Mouse (Mus musculus) layer of hippocampus, postnatal 10 days (tissue): ENCODE measurements at regions not wholly inside any gene's neighbourhood (a gene's known extent, or its start where the extent isn't known, plus 50 kb on each side); places are given as distances from the start of the nearest gene placed in this dataset.
A peak's percentile ranks its signal among the peaks of the same experiment; 100 is the strongest.
"Not testable (repeated sequence)": the region's sequence is repeated elsewhere in the genome, so short reads cannot be mapped to it uniquely, and the experiment has no call there.

Experiments used
- DNase-seq, 2 experiments: peaks; one replicate each; pipeline ENCODE4 v3.0.0; 2021; ENCODE audit warnings: low spot score in 2 of 2

GRCm38 (mm10) chr10:91464691-91465090, 283.6 kb upstream of the Tmpo start:
- DNase-seq = no peak

- DNase-seq = no peak
Observed at GRCm38 (mm10) chr10:91447974-91448703, 267.0 kb upstream of the Tmpo start.

DNA sequence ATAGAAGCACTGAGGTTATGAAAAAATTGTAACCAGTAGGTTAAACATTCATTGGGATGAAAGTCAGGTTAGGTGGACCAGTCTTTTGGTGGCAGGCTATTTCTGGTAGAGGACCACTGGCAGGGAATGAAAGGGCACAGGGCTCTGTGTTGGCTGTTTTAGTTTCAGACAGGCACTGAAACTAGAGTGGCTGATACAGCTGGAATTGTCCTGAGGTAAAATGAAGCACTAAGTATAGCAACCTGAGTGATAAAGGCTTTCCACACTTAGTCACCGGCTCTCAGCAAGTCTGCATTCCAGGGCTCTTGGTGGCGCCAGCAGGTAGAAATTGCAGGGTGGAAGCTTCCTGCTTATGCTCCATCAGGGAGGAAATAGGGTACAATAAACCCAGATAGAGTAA, 262.2 kb upstream of the Tmpo start:
- DNase-seq = no peak

- DNase-seq = no peak
Observed at GRCm38 (mm10) chr10:91440051-91440450, 258.9 kb upstream of the Tmpo start.

- DNase-seq = no peak
Observed at GRCm38 (mm10) chr10:91437917-91438316, 256.8 kb upstream of the Tmpo start.

DNA sequence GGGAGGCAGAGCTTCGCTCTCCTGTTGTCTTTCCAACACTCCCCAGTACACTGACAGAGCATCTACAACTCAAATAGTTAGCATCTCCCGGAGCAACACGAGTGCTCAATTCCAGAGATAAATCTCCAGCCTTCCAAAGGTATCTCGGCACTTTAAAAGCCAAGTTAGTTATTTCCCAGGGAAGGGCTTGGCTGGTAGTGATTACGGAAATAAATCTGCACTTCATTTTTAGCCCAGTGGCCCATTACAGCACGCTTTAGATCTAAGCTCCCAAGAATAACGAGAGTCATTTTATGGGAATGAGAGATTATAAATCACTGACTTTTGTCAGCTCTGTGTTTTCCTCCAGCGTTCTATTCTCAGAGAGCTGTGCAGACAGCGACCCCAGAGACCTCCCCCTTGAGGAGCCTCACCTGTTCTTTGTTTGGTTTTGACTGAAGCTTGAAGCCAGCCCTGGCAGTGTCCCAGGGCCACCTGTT, 255.0 kb upstream of the Tmpo start:
- DNase-seq = no peak

DNA sequence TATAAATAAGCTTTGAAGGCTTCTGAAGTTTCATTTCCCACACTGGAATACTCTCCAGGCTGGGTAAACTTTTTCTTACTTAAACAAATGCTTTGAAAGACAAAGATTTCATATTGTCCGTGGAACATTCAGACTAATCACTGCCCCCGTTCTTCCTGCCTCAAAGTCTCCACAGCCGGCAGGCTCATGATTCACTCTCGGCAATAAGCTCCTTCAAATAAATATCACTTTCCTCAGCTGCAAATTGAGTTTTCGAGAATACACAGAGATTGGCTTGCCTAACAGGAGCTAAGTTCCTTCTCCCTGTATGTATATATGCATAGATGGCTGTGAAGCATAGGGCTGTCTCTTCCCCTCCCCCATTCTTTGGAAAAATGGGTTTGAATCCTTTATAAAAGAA, 249.2 kb upstream of the Tmpo start:
- DNase-seq = no peak

DNA sequence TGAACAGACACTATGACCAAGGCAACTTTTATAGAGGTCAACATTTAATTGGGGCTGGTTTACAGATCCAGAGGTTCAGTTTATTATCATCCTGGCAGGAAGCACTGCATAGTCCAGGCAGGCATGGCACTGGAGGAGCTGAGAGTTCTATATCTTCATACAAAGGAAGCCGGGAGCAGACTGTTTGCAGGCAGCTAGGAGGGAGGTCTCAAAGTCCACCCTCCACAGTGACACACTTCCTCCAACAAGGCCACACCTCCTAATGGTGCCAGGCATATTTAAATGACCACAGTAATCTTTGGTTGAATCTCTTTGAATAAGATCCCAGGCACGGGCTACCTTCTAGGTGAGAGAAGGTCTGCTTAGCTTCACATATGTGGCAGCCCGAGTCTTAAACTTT, 245.5 kb upstream of the Tmpo start:
- DNase-seq = no peak

DNA sequence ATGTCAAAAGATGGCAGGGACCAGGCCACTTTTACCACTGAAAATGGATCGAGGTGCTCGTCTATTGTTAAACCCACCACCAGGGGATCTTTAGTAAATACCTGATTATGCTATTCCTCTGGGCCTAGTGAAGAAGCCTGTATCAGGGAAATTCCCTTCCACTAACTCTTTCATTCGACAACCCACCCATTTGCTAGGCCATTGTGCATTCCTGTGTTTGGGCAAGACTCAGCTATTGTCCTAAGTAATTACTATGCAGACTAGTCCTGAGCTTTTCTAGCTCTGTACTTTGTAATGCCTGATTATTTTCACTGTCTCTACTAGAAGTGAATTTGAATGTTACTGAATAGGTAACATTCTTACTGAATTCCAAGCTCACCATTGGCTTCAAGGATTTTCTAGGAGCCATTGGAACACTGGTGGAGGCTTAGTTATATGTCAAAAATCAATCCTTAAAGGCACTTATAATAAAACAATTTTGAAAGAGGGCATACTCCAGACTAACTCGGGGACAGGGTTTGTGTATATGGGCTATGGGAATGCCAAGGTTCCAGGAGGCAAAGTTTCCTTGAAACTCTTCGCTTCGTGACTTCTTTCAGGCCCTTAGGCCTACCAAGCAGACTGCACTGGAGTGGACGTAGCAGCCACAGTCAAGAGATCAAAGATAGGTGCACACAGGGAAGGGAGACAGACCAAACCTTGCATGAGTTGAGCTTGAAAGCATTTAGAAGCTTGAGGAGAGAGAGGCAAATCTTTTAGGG, 244.7 kb upstream of the Tmpo start:
- not testable (repeated sequence) for DNase-seq

- no peak for DNase-seq
Observed at GRCm38 (mm10) chr10:91424786-91425185, 243.7 kb upstream of the Tmpo start.

- DNase-seq = no peak
Observed at GRCm38 (mm10) chr10:91387255-91387654, 206.1 kb upstream of the Tmpo start.

GRCm38 (mm10) chr10:91384372-91384771, 203.3 kb upstream of the Tmpo start:
- peak; percentile 44 to 49 for DNase-seq

- DNase-seq = no peak
Observed at GRCm38 (mm10) chr10:91376683-91377082, 195.6 kb upstream of the Tmpo start.

DNA sequence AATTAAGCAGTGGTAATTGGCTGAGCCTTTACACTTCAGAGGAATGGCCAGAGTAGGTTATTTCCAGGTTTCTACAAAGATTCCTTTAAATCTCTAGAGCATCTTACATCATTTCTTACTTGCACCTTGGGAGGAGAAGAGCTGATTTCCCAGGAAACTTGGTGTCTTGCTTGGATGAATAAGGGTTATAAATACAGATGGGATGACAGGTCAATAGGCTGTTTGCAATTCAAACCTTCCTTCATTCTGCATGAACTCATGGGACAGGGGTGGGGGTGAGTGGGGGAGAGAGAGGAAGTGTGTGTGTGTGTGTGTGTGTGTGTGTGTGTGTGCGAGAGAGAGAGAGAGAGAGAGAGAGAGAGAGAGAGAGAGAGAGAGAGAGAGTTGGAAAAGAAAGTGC, 186.4 kb upstream of the Tmpo start:
- no peak for DNase-seq

DNA sequence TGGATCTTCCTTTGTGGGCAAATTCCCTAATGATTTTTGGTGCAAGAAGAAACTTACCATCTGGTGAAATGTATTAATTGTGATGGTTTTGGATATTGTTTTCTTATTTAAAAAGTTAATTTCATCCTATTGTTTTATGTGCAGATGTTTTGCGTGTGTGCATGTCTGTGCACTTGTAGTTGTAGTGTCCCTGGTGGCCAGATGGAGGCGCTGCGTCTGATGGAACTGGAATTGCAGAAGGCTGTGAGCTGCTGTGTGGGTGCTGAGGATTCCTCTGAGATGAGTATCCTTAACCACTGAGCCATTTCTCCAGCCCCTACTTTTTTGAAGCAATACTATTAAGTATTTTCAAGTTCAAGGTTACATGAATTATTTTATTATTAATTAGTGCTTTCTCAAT, 181.5 kb upstream of the Tmpo start:
- DNase-seq = no peak

GRCm38 (mm10) chr10:91361621-91362020, 180.5 kb upstream of the Tmpo start:
- DNase-seq = no peak

DNA sequence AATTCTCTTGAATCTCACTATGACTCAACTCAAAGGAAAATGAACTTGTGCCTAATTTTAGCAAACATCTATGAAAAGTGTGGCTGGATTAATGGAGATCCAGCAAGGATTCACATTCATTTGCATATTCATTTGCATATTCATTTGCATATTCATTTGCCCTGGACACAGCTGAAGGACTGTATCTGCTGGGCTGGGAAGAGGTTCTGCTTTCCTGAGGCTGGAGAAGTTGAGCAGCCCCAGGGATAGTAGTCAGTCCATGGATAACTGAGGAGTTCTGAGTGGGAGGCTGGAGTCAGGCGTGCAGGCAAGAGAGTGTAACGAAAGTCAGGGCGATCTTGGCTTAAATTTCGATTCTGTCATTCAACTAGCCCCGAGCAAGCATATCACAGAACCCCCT, 164.3 kb upstream of the Tmpo start:
- DNase-seq = no peak

- DNase-seq = no peak
Observed at GRCm38 (mm10) chr10:91342083-91342482, 161.0 kb upstream of the Tmpo start.

- DNase-seq = peak; percentile 25 to 26
Observed at GRCm38 (mm10) chr10:91339361-91339760, 158.2 kb upstream of the Tmpo start.

GRCm38 (mm10) chr10:91326661-91327312, 145.7 kb upstream of the Tmpo start:
- DNase-seq = no peak

- no peak for DNase-seq
Observed at GRCm38 (mm10) chr10:91326144-91326655, 145.1 kb upstream of the Tmpo start.

DNA sequence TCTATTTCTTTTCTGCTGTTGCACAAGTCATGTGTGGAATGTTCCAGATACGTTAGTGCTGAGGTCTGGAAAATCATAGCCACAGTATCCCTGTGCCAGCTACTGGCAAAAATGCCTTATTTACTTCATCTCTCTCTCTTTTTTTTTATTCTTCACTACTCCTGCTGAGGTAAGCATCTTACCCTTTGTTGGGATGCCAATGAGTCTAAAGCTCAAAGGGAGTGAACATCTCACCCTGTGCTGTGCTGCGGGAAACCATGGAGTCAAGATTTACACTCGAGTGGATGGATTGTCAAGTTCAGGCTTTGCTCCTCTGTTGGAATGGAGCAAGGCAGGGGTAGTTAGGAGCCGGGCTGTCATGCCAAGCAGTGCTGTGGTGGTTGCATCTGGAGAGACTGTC, 140.1 kb upstream of the Tmpo start:
- DNase-seq = no peak
